Mouse (Mus musculus) fibroblast of lung, adult 2 months (primary cell): ENCODE results near the gene Agfg2.

Source experiments
- DNase-seq: peaks from one replicate; pipeline ENCODE4 v3.0.0-alpha.2; 2011; ENCODE audit warnings: low read depth

Gene Agfg2

GRCm38 (mm10) chr5:137609292-137609691 is 75.2 kb downstream of the Agfg2 start:
- no peak for DNase-seq

- no peak for DNase-seq
Observed at GRCm38 (mm10) chr5:137608654-137609190, 75.8 kb downstream of the Agfg2 start.

- DNase-seq: no peak
Observed at GRCm38 (mm10) chr5:137607860-137608653, 76.5 kb downstream of the Agfg2 start.

- DNase-seq: no peak
Observed at GRCm38 (mm10) chr5:137601365-137601729, 83.2 kb downstream of the Agfg2 start.

GRCm38 (mm10) chr5:137600619-137601364 is 83.7 kb downstream of the Agfg2 start, which contains the start of gene Mospd3:
Mospd3 (minus strand) TSS chr5:137601058.
- peak; percentile 99 for DNase-seq
